Mouse (Mus musculus): Measurements from ENCODE around the gene Get4.

The Get4 gene

DNA sequence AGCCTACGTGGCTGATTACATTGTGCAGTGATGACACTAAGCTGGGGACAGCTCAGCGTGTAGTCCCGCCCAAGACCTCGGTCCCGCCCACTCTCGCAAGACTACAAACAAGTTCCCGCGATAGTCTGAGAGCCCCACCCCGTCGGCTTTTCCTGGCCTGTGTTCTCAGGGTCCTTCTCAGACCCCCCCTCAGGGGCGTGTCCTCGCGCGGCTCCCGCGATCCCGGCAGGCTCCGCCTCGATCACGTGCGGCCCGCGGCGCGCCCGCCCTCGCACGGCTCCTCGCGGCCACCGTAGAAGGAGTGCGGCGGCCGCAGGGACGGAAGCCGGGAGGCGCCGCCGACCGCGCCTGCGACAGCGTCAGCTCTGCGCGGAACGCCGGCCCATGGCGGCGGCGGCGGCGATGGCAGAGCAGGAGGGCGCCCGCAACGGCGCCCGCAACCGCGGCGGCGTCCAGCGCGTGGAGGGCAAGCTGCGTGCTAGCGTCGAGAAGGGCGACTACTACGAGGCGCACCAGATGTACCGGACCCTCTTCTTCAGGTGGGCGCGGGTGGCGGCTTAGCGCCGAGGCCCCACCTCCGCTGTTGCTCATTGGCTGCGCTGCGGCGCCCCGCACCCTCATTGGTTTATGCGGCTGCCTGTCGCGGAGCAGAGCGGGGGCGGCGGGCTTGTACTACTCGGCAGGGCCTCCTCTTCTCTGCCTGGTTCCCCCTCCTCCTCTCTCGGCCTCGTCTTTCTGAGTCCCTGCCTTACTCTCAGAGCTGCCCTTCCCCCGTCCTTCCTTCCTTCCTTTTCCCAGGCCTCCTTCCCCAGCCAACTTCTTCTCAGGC, at the start of gene Get4:
Get4 (plus strand) TSS at position 244 of the 829 bp plus-strand sequence.
- peak; percentile 97 to 98 for DNase-seq (ENCODE audit: low spot score in 2 of 2)

DNA sequence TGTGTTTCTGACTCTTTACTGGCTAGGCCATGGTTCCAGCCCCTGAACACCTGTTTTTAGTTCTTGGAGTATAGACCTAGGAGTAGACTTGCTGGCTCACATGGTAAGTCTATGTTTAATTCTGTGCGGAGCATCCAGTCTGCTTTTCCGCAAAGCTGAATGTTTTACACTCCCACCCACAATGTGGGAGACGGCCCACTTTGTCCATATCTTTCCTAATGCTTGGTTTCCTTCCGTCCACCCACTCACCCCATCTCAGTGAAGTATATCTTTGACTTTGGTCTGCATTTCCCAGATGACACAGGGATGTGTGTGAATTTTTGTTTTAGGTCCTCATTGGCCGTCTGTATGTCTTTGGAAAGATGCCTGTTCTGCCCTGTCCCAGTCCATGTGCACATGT, 48.8 kb upstream of the Get4 start:
- DNase-seq (ENCODE audit: low spot score in 2 of 2): peak in 1 of 2 experiments; percentile 46

DNA sequence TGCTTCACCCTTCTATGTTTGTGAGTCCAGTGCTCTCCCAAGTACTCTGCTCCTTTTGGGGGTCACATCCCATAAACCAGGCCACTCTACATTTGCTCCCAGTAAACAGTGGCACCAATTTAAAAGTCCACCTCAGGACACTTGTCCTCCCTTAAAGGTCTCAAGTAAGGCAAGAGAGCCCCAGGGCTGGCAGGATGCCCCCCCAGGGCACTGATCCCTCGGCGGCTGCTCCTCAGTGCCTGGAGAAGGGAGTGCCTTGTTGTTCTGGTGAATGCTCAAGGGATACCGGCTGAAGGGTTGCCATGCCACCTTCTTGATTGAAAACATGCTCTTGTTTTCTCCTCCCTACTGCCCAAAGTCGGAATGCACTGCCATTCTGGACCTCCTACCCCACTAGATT, 46.0 kb upstream of the Get4 start:
- no peak for DNase-seq (ENCODE audit: low spot score in 2 of 2)

DNA sequence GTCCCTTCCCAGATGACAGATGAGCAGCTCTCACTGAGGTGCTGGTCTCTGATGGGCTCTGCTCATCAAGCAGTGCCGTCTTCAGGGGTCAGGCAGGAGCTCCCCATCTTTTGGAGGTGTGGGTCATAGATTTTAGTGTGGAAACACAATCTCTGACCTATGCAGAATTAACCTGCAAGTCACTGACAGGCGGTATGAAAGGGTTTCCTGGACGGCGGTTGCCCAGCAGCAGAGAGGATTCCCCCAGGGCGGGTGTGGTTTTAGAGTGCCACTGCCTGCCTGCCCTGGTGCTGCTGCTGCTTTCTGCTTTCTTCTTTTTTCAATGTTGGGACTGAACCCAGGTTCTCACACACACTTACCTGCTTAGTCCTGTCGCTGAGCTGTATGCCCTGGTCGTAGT, 45.6 kb upstream of the Get4 start:
- DNase-seq (ENCODE audit: low spot score in 2 of 2): no peak

DNA sequence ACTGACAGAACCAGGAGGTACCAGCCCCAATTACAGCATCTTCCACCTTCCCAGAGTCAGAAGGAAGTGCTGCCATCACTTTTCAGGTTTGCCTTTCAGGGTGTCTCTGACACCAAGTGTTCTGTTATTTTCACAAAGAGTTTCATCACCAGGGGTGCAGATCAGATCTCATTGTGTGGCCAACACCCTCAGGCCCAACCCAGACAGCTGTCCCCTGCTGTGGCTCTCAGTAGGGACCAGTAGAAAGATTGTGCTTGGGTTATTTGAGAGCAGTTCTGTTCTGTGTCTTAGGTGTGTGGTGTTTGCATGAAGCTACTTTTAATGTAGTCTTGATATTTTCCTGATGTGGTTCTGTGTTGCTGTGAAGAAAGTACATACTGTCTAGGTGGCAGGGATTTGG, 43.9 kb upstream of the Get4 start:
- DNase-seq (ENCODE audit: low spot score in 2 of 2): no peak

DNA sequence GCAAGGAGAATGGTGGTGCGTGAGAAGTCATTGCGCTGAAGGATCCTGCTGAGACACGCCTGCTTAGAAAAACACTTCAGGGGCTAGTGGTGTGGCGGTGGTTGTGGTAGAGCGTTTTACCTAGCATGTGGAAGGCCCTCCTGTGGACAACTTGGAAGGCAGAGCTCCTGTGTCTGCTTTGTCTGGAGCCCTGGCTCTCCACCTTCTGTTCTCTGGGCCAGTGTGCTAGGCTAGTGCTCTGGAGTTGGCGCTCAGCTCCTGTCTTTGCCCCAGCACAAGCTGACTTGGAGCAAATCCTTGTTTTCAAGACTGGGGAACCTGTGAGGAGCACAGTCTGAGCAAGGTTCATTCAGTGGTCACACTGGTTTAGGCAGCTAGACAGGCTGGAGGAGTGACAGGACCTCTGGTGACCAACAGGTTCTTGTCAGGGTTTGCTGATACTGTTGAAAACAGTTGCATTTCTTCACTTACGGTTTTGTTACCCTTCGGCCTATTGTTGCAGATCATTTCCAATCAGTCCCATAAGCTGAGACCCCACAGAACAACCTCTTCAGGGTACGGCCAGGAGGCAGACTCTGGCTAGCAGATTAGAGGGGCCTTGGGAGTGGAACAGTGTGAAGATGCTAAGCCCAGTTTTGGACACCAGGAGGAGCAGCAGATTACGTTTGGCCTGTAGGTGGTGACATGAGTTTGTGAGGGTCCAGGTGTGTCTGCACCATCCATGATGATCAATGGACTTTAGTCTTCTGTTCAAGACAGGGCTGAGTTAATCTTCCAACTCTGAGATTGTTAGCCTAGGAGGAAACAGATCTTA, 43.0 kb upstream of the Get4 start:
- no peak for DNase-seq (ENCODE audit: low spot score in 2 of 2)

DNA sequence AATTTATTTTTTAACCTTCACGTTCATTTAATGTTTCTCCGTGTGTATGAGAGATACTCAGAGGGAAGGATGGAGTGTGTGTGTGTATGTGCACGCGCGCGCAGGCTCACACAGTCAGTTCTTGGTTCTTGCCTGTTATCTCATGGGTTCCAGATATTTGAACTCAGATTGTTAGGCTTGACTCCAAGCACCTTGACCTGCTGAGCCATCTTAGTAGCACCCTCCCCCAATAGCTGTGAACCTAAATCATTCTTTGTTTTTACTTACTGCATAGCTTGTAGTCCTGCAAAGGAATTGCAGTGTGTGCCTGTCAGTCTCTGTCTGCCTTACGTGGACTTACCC, 42.5 kb upstream of the Get4 start:
- DNase-seq (ENCODE audit: low spot score in 2 of 2): no peak

DNA sequence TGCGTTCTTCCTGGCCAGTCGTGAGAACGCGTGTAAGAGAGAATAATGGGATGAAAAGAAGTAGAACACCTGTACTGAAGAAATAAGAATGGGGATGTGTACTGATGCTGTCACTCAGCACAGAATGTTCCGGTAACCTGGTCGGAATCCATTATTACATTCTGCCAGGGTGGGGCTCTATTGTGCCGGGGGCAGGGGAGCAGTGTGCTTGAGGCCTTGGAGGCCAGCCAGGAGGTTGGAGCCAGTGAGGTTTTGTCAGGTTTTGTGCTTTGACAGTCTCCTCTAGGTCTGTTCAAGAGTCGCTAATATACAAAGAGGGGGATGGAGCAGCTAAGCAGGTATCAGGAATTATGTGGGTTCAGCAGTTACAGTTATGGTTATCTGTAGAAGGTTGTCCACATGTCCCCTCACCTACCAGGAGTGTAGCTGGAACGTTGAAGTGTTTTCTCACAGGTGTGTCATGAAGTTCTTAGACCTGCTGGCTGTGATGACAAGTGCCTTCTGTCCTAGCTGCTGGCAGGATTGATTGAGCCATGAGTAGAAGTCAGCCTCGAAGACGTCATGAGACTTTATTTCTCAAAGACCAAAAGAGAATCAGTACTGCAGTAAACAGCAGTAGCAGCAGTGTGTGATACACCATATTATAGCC, 40.3 kb upstream of the Get4 start:
- DNase-seq (ENCODE audit: low spot score in 2 of 2): no peak

DNA sequence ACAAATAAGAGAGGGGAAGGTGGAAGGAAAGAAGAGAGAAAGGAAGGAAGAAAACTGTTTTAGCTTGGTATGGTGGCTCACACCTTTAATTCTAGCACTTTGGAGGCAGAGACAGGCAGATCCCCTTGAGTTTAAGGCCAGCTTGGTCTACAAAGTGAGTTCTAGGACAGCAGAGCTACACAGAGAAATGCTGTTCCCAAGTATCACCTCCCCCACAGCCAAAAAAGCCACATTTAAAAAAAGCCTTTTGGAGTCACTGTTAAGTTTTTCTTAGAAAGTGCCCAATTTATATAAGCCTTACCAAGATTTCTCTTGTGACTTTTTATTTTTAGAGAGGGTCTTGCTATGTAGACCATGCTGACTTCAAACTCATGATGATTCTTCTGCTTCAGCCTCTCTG, 37.8 kb upstream of the Get4 start:
- DNase-seq (ENCODE audit: low spot score in 2 of 2): no peak

DNA sequence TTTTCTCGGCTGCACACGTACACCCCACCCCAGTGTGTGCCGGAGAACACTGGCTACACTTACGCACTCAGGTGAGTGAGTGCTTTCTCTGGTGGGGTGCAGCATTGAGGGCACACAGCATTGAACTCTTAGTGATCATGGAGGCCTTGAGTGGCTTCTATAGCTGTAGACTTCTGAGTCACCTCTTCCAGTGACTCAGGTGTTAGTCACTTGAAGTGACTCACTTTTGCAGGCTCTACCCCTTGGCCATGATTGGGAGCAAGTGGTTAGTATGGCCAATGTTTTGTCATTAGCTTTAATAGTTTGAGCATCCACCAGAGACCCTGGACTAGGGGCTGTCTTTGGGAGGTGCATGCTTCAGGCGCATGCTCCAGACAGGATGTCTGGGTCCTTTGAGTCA, 36.9 kb upstream of the Get4 start:
- DNase-seq (ENCODE audit: low spot score in 2 of 2): no peak

DNA sequence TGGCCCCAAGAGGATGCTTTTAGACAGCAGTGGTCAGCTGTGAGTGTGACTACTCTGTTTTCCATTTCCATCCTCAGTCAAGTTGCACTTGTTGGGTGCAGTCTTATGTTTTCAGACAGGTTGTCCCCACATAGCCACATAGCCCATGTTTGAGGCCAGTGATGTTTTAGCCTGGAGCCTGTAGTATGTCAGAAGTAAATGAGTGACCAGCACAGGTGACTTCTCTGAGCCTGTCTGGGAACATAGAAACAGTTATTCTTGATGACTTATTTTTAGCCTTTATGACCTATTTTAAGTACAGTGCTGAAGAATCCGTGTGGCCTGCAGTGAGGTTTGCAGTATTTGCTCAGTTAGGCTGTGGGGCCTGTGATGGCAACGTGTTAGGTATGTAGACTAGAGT, 36.0 kb upstream of the Get4 start:
- no peak for DNase-seq (ENCODE audit: low spot score in 2 of 2)

DNA sequence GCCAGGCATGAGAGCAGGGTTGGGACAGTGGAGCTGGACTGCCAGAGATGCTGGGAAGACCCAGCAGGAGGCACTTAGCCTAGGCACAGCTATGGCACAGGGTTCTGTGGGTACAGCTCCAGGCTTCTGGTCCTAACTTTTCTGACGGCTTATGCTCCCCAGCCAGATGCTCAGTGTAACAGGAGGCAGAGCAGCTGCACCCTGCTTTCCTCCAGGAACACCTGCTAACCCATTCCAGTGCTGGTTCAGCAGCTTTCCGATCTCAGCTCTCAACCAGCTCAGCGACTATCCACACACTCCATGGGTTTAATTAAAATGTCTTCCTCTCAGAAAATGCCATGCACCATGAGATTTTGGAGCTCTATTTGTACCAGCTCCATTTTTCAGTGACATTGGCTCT, 35.4 kb upstream of the Get4 start:
- no peak for DNase-seq (ENCODE audit: low spot score in 2 of 2)

DNA sequence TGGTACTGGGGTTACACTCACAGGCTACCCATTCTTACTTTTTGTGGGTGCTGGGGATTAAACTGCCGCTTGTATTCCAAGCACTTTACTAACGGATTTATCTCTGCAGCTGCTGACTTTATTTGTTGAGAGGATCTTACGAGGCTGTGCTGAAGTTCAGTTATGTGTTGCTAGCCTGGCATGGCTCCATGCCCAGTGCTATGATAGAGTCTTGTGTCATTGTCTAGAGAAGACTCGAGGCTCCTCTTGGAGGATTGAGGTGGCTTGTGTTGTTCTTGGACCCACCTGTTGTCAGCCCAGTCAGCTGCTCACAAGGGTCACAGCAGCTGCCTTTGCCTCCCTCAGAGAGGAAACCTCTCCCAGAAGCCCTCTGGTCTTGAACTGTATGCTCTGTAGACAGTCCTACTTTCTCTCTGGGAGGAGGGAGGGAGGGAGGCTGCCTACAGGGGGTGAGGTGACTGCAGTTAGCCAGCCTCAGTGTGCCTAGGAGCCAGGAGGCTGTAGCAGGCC, 32.1 kb upstream of the Get4 start:
- DNase-seq (ENCODE audit: low spot score in 2 of 2): no peak

DNA sequence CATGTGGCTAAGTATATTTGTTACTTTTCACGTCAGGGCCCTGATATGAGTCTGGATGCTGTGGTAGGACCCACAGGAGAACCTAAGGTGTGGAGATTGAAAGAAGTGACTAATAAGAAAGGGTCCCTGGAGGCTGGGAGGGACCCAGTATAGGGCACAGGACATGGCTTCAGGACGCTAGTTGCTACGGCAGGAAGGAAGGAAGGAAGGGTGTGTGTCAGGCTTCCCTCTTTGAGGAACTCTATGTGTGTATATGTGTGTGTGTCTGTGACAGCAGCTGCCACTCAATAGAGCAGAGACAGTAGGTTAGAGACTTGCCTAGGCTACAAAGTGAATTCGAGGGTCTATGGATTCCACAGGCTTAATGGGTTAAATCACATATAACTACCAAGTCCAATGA, 31.5 kb upstream of the Get4 start:
- DNase-seq (ENCODE audit: low spot score in 2 of 2): no peak

DNA sequence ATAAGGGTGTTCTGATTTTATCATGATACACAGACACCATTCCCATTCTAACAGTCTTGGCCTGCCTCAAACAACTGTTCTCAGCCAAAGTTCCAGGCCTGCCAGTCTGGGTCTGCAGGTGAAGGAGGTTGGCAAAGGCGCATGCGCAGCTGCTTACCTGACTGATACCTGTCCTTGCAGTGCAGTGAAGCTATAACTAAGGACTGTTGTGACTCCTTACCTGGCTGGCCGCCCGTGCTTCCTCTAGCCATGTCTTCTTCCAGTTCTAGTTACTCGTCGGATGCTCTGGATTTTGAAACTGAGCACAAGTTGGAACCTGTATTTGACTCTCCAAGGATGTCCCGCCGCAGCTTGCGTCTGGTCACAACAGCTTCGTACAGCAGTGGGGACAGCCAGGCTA, 28.8 kb upstream of the Get4 start:
- no peak for DNase-seq (ENCODE audit: low spot score in 2 of 2)

DNA sequence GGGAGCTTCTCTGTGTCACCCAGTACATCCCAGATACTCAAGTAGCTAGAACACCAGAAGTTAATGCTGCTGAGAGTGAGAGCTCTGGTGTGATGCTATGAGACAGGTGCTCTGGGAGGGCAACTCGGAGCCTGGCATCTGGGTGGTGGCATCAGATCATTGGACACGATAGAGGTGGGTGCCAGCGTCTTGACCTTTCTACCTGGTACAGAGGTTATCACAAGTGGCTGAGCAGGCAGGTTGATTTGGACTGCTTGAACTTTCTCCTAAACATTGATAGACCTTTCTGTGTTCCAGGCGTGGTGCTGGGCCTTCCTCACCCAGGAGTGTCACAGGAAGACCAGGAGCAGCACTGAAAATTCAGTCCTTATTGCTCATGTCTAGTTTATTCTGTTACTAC, 24.9 kb upstream of the Get4 start:
- DNase-seq (ENCODE audit: low spot score in 2 of 2): no peak

DNA sequence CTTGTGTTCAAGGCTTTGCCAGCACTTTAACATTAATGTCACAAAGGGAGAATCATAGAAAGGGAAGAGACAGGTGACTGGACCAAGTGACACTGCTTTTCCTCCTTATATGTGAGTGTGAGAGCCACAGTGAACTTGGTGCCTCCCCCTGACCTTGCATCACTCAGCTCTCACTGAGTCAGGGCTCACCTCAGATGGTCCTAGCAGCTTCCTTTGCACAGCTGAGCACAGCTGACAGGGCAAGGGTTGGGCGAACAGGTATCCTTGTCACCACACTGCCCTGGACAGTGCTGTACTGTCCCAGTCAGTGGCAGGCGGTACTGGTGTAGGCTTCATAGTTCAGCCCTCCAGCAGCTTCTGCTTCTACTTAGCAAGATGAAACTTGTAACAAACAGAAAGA, 24.5 kb upstream of the Get4 start:
- DNase-seq (ENCODE audit: low spot score in 2 of 2): no peak

DNA sequence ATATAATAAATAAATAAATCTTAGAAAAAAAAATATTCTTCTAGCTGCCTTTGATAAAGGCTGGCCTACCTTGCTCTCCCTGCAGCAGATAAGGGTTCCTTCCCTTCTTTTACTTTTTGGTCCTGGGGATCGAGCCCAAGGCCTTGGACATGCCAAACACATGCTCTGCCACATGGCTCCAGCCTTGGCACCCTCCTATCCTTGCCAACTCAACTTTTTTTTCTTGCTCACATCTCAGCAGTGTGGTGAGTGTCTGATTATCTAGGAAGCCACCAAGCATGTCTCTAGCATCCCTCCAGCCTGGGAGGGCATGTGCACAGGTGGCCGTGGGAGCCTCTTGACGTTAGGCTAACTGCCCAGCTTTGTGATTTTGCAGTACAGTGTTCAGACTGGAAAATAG, 23.8 kb upstream of the Get4 start:
- no peak for DNase-seq (ENCODE audit: low spot score in 2 of 2)

DNA sequence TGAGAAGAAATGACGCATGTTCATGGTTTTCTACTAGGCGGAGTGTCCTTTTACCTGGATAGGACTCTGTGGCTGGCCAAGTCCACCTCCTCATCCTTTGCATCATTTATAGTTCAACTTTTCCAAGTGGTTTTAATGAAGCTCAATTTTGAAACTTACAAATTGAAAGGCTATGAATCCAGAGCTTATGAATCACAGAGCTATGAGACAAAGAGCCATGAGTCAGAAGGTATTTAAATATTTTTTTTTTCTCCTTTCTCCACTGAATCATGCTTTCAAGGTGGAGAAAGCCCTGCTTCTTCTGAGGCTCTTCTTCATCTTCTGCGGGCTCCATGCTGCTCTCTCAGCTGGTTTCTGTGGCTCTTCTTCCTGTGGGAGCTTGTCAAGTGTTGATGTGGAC, 22.4 kb upstream of the Get4 start:
- DNase-seq (ENCODE audit: low spot score in 2 of 2): no peak

DNA sequence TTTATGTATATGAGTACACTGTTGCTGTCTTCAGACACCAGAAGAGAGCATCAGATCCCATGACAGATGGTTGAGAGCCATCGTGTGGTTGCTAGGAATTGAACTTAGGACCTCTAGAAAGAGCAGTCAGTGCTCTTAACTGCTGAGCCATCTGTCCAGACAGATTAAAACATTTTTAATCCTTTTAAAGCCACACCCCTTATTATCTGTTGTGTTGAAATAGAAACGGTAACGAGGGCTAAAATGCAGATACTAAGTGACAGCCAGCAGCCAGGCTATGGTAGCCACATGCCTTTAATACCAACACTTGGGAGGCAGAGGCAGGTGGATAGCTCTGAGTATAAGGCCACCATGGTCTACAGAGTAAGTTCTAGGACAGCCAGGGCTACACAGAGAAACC, 20.0 kb upstream of the Get4 start:
- no peak for DNase-seq (ENCODE audit: low spot score in 2 of 2)

DNA sequence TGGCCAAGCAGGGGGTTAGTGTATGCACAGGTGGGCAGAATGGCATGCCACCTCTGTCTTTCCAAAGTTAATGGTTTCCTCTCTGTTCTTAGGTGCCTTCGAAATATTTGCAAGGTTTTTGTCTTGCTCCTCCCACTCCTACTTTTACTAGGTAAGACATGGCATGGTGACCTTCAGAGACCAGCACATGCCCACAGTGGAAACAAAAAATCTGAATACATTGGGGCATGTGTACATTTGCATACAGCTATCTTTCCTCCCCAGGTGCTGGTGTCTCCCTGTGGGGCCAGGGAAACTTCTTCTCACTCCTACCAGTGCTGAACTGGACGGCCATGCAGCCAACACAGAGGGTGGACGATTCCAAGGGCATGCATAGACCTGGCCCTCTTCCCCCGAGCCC, 17.7 kb upstream of the Get4 start:
- DNase-seq (ENCODE audit: low spot score in 2 of 2): no peak

DNA sequence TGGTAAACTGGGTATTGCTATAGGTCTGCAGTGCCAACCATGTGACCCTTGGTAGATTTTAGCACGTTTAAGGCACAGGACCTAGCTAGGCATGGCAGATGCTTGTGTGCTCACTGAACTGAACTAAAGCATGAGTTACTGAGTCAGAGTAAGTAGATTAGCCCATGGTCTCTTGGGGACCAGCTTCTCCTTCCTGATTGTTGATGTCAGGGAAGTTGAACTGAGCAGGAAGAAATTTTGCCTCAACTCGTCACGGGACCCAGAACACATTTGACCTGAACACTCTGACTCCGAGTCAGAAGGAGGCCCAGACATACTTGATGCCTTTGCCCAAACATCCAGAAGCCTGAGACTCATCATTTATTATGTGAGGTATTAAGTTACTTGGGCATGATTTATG, 14.7 kb upstream of the Get4 start:
- DNase-seq (ENCODE audit: low spot score in 2 of 2): no peak
